Comparison of ENCODE assay signal across 23 mouse cellular contexts in genomic region chr11:29538201-29538600, GRCm38 (mm10). TPM values are rescaled to one million over a fixed set of nuclear protein-coding genes. Genes with fewer than 3 reads are reported as not detected.
DNase-seq lines count a peak whose midpoint lies in the region; ATAC-seq and TF ChIP-seq lines count a peak whose summit lies in the region.
"Had no signal": no experiment of that assay in that cellular context is flagged by ENCODE, and none has a peak within 500 bp of the region (broad histone marks: within the 10 kb centered on the region; RNA-seq: fewer than 3 reads in every experiment).

No protein-coding gene starts in this region.

- no peaks in the 10 kb centered on the region for H3K27me3 ChIP-seq in MEL (ENCODE audit: control insufficient read depth in 1 of 2, insufficient read depth in 2 of 2, low read length in 2 of 2)
- H3K27me3 ChIP-seq in thymus, adult 2 months (ENCODE audit: control insufficient read depth, insufficient read depth, low read length) = no peaks in the 10 kb centered on the region
- H3K27me3 ChIP-seq: CH12.LX, Patski had no signal

- no peak overlapping the region for H3K27ac ChIP-seq in MEL (ENCODE audit: control insufficient read depth, low read depth, low read length)
- no peak overlapping the region for H3K27ac ChIP-seq in thymus, adult 2 months (ENCODE audit: control insufficient read depth, insufficient read depth, low read length)

- WGBS in thymus, adult 2 months = 95% methylated on average over 1 of the region's 1 CpGs

- TF ChIP-seq POLR2A in MEL (IDR thresholded peaks at IDR 0.05; ENCODE audit: control insufficient read depth in 1 of 2, insufficient read depth in 1 of 2, low read depth in 1 of 2, low read length in 2 of 2, poor library complexity in 1 of 2) = no peak
- no peak for TF ChIP-seq POLR2A in thymus, adult 2 months (IDR thresholded peaks at IDR 0.05; ENCODE audit: control insufficient read depth, extremely low read depth, insufficient read depth, low read length, poor library complexity)

- TF ChIP-seq RAD21 in MEL (IDR thresholded peaks at IDR 0.05; ENCODE audit: low read depth, low read length) = no peak

- no peaks in the 10 kb centered on the region for H3K9me3 ChIP-seq in MEL (replicated peaks; ENCODE audit: insufficient read depth, low read length)
- H3K9me3 ChIP-seq: G1E had no signal

- peak; percentile 81 to 85 for TF ChIP-seq EP300 in MEL (IDR thresholded peaks at IDR 0.05; ENCODE audit: low read depth in 1 of 2, low read length in 2 of 2)

- H3K9ac ChIP-seq in MEL (ENCODE audit: control insufficient read depth, low read depth, low read length, poor library complexity, severe bottlenecking) = no peak overlapping the region

- peaks cover 15 to 37% of the 10 kb centered on the region in 2 experiments for H3K36me3 ChIP-seq in MEL (ENCODE audit: control insufficient read depth in 1 of 2, insufficient read depth in 2 of 2, low read length in 2 of 2)
- H3K36me3 ChIP-seq in thymus, adult 2 months (ENCODE audit: control insufficient read depth, insufficient read depth, low read length) = peaks cover 32% of the 10 kb centered on the region

- no peak for TF ChIP-seq CTCF in MEL (IDR thresholded peaks at IDR 0.05 in 2 of 3, conservative IDR thresholded peaks at IDR 0.05 in 1 of 3; ENCODE audit: control insufficient read depth in 1 of 3, insufficient read depth in 1 of 3, low read depth in 2 of 3, low read length in 3 of 3, poor library complexity in 1 of 3, severe bottlenecking in 1 of 3)
- no peak for TF ChIP-seq CTCF in thymus, adult 2 months (IDR thresholded peaks at IDR 0.05; ENCODE audit: borderline replicate concordance, control insufficient read depth, extremely low read depth, insufficient read depth, low read length, poor library complexity)

- H3K79me2 ChIP-seq in MEL (ENCODE audit: control insufficient read depth, insufficient read depth, low read length, poor library complexity) = no peaks in the 10 kb centered on the region

- ATAC-seq in megakaryocyte progenitor cell, adult 5-6 weeks (replicated peaks; ENCODE audit: poor library complexity) = peak; percentile 64
- peak; percentile 43 for ATAC-seq in megakaryocyte-erythroid progenitor cell, adult 5-6 weeks (replicated peaks; ENCODE audit: low FRiP score, low TSS enrichment, poor library complexity, severe bottlenecking)
- ATAC-seq: activated CD4-positive, CD25-positive, alpha-beta regulatory T cell, adult 4 months; CD4-positive, CD25-positive, alpha-beta regulatory T cell, adult 4 months; Patski had no signal

- no peak overlapping the region for H3K4me3 ChIP-seq in MEL (ENCODE audit: control insufficient read depth in 1 of 2, insufficient read depth in 1 of 2, low read depth in 2 of 2, low read length in 2 of 2)
- H3K4me3 ChIP-seq in thymus, adult 2 months (ENCODE audit: control insufficient read depth, insufficient read depth, low read length) = no peak overlapping the region

- peak; percentile 55 for DNase-seq in MEL (ENCODE audit: low read depth, low spot score)
- no peak for DNase-seq in neural tube, embryonic 10.5 days (ENCODE audit: extremely low spot score, low spot score)
- no peak for DNase-seq in right cerebral cortex, adult 18-20 months
- no peak for DNase-seq in thymus, adult 2 months
- DNase-seq: adrenal gland, adult 2 months; adrenal gland, adult 8-10 months; adrenal gland, postnatal 10 days; adrenal gland, postnatal 14 days; adrenal gland, postnatal 25 days; adrenal gland, postnatal 36 days; B cell, adult 2 months; cerebellum, adult 11 months; cerebellum, adult 11-12 months; cerebellum, adult 18-20 months; cerebellum, adult 2 months had no signal

- H3K4me1 ChIP-seq in MEL (ENCODE audit: control insufficient read depth in 1 of 2, insufficient read depth in 2 of 2, low read length in 2 of 2) = peaks cover 0 to 4% of the 10 kb centered on the region in 2 experiments; a peak in 2 of 4 replicates
- H3K4me1 ChIP-seq in thymus, adult 2 months (replicated peaks; ENCODE audit: control insufficient read depth, insufficient read depth, low read length) = no peaks in the 10 kb centered on the region

TF ChIP-seq in MEL, 35 proteins besides CTCF, POLR2A, EP300 and RAD21 (continues in another document):
- TF ChIP-seq MAX (IDR thresholded peaks at IDR 0.05; ENCODE audit: low read length) (peak; percentile 61; the same call in 1 of the 2 replicates), SIN3A (IDR thresholded peaks at IDR 0.05; ENCODE audit: low read length) (peak; percentile 56; the same call in 1 of the 2 replicates), RCOR1 (IDR thresholded peaks at IDR 0.05; ENCODE audit: low read depth, low read length) (peak; percentile 79), CHD2 (IDR thresholded peaks at IDR 0.05; ENCODE audit: low read length) (no peak), MYC (IDR thresholded peaks at IDR 0.05; ENCODE audit: low read depth, low read length) (peak; percentile 58; the same call in 1 of the 2 replicates), ETS1 (IDR thresholded peaks at IDR 0.05; ENCODE audit: low read depth, low read length) (0 out of 2 replicates have a peak, but pooled peaks have one; percentile 33), MAZ (IDR thresholded peaks at IDR 0.05; ENCODE audit: low read depth, low read length) (no peak), ZC3H11A (IDR thresholded peaks at IDR 0.05; ENCODE audit: low read depth, low read length) (no peak), MXI1 (IDR thresholded peaks at IDR 0.05; ENCODE audit: low read depth, low read length) (0 out of 2 replicates have a peak, but pooled peaks have one; percentile 34), MEF2A (IDR thresholded peaks at IDR 0.05; ENCODE audit: extremely low read depth, insufficient replicate concordance, low read depth, low read length, poor library complexity, severe bottlenecking) (no peak), ZNF384 (IDR thresholded peaks at IDR 0.05; ENCODE audit: low read depth, low read length) (peak; percentile 64), MAFK (IDR thresholded peaks at IDR 0.05; ENCODE audit: borderline replicate concordance, low read depth, low read length) (no peak), POLR2AphosphoS2 (IDR thresholded peaks at IDR 0.05; ENCODE audit: low read length) (no peak), NELFE (IDR thresholded peaks at IDR 0.05; ENCODE audit: low read depth, low read length) (no peak), NRF1 (IDR thresholded peaks at IDR 0.05; ENCODE audit: insufficient read depth, low read depth, low read length, poor library complexity, severe bottlenecking) (no peak), TAL1 (IDR thresholded peaks at IDR 0.05; ENCODE audit: low read length) (peak; percentile 45), MYB (IDR thresholded peaks at IDR 0.05; ENCODE audit: low read depth, low read length) (peak; percentile 79), HCFC1 (IDR thresholded peaks at IDR 0.05; ENCODE audit: low read depth, low read length) (no peak), BHLHE40 (IDR thresholded peaks at IDR 0.05; ENCODE audit: borderline replicate concordance, low read depth, low read length) (no peak), KAT2A (conservative IDR thresholded peaks at IDR 0.05; ENCODE audit: low read depth, low read length) (no peak), GABPA (IDR thresholded peaks at IDR 0.05; ENCODE audit: low read depth, low read length) (no peak), USF2 (IDR thresholded peaks at IDR 0.05; ENCODE audit: borderline replicate concordance in 1 of 2, insufficient read depth in 1 of 2, low read depth in 1 of 2, low read length in 2 of 2) (no peak), ZMIZ1 (IDR thresholded peaks at IDR 0.05; ENCODE audit: low read depth, low read length) (no peak)

RNA-seq across cellular contexts. Expression of gene Clhc1, which starts 9.5 kb away (rescaled TPM):
- total RNA-seq in MEL (2012; rRNA removed) = 0.26 and 0.62 TPM in 2 replicates
- under 1 TPM in 1 of 2 experiments, not detected in 1; 0.08 TPM for polyA plus RNA-seq in MEL (2012; ENCODE audit: insufficient read depth in 1 of 2, insufficient read length in 2 of 2, low read depth in 1 of 2, low replicate concordance in 2 of 2, missing spikeins in 1 of 2)
- total RNA-seq in megakaryocyte progenitor cell, adult 5-6 weeks (2015) = 0.10 and 0.73 TPM in 2 replicates
- total RNA-seq in megakaryocyte progenitor cell, adult 5-6 weeks (2017) = 0.12 and 0.47 TPM in 2 replicates
- 0.17 and 0.50 TPM in 2 replicates for total RNA-seq in megakaryocyte-erythroid progenitor cell, adult 5-6 weeks (2014; fragmentation: Nextera tagmentation)
- total RNA-seq in megakaryocyte-erythroid progenitor cell, adult 5-6 weeks (2017) = not detected in 2 replicates
- not detected in 2 replicates for polyA plus RNA-seq in thymus, adult 2 months (2012; rRNA removed)
- polyA plus RNA-seq: adrenal gland, adult 2 months; C2C12 had no signal

RNA-seq across cellular contexts. Expression of gene Rps27a, which starts 9.7 kb away (rescaled TPM):
- total RNA-seq in MEL (2012; rRNA removed) = 1,978 and 2,403 TPM in 2 replicates
- 1,000 to 10,000 TPM in 1 of 2 experiments, 100 to 1,000 TPM in 1; 560 to 1,339 TPM for polyA plus RNA-seq in MEL (2012; ENCODE audit: insufficient read depth in 1 of 2, insufficient read length in 2 of 2, low read depth in 1 of 2, low replicate concordance in 2 of 2, missing spikeins in 1 of 2)
- total RNA-seq in megakaryocyte progenitor cell, adult 5-6 weeks (2015) = 2,267 and 2,302 TPM in 2 replicates
- total RNA-seq in megakaryocyte progenitor cell, adult 5-6 weeks (2017) = 1,089 and 1,288 TPM in 2 replicates
- total RNA-seq in megakaryocyte-erythroid progenitor cell, adult 5-6 weeks (2014; fragmentation: Nextera tagmentation) = 4,800 and 5,317 TPM in 2 replicates
- total RNA-seq in megakaryocyte-erythroid progenitor cell, adult 5-6 weeks (2017) = 1,061 and 1,131 TPM in 2 replicates
- polyA plus RNA-seq in thymus, adult 2 months (2012; rRNA removed) = 163 and 196 TPM in 2 replicates

RNA-seq across cellular contexts. Expression of gene Mtif2, which starts 12.0 kb away (rescaled TPM):
- total RNA-seq in MEL (2012; rRNA removed) = 32.7 and 38.2 TPM in 2 replicates
- 100 to 1,000 TPM in 1 of 2 experiments, 10 to 100 TPM in 1; 22.5 to 161 TPM for polyA plus RNA-seq in MEL (2012; ENCODE audit: insufficient read depth in 1 of 2, insufficient read length in 2 of 2, low read depth in 1 of 2, low replicate concordance in 2 of 2, missing spikeins in 1 of 2)
- total RNA-seq in megakaryocyte progenitor cell, adult 5-6 weeks (2015) = 20.1 and 30.0 TPM in 2 replicates
- 64.9 and 80.4 TPM in 2 replicates for total RNA-seq in megakaryocyte progenitor cell, adult 5-6 weeks (2017)
- total RNA-seq in megakaryocyte-erythroid progenitor cell, adult 5-6 weeks (2014; fragmentation: Nextera tagmentation) = 36.9 and 43.0 TPM in 2 replicates
- total RNA-seq in megakaryocyte-erythroid progenitor cell, adult 5-6 weeks (2017) = 117 and 131 TPM in 2 replicates
- polyA plus RNA-seq in thymus, adult 2 months (2012; rRNA removed) = 9.9 and 10.2 TPM in 2 replicates

RNA-seq across cellular contexts. Expression of gene Prorsd1, which starts 23.4 kb away (rescaled TPM):
- 46.9 and 51.7 TPM in 2 replicates for total RNA-seq in MEL (2012; rRNA removed)
- 10 to 100 TPM in 1 of 2 experiments, not detected in 1; 48.7 TPM for polyA plus RNA-seq in MEL (2012; ENCODE audit: insufficient read depth in 1 of 2, insufficient read length in 2 of 2, low read depth in 1 of 2, low replicate concordance in 2 of 2, missing spikeins in 1 of 2)
- total RNA-seq in megakaryocyte progenitor cell, adult 5-6 weeks (2015) = 45.7 and 50.9 TPM in 2 replicates
- total RNA-seq in megakaryocyte progenitor cell, adult 5-6 weeks (2017) = 49.4 and 61.1 TPM in 2 replicates
- total RNA-seq in megakaryocyte-erythroid progenitor cell, adult 5-6 weeks (2014; fragmentation: Nextera tagmentation) = 56.5 and 69.5 TPM in 2 replicates
- total RNA-seq in megakaryocyte-erythroid progenitor cell, adult 5-6 weeks (2017) = 76.9 and 78.5 TPM in 2 replicates
- 2.1 and 3.8 TPM in 2 replicates for polyA plus RNA-seq in thymus, adult 2 months (2012; rRNA removed)
